Mouse (Mus musculus): Measurements from ENCODE around the gene Cobll1. TPM values are rescaled to one million over a fixed set of nuclear protein-coding genes. Genes with fewer than 3 reads are reported as not detected.

The Cobll1 gene
- total RNA-seq, 1 experiment, result 2.2 TPM

DNA sequence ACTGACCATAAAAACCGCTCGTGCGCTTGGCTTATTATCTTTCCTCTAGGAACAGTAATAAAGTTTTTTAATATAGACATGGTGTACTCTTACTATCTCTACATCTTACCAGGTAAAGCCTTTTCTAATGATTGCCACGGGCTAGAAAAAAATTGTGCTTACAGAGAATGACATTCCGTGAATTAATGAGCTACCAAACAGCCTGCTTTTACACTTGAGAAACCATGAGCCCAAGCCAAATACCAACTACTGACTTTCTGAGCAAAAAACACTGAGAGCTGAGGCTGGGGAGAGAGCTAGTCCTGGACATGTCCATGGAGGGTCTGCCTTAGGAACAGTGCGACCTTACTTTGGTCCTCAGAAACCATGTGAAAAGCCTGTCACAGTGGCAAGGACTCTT lies 21.5 kb downstream of the Cobll1 start:
- no peak for DNase-seq (ENCODE audit: low read depth, low spot score)
- no peak overlapping the region for H3K9ac ChIP-seq (ENCODE audit: insufficient read depth, low read depth, low read length, poor library complexity, severe bottlenecking)
- no peak overlapping the region for H3K4me3 ChIP-seq (ENCODE audit: insufficient read depth in 1 of 2, low read depth in 1 of 2, low read length in 2 of 2, poor library complexity in 1 of 2, severe bottlenecking in 1 of 2)
- H3K4me1 ChIP-seq (ENCODE audit: control insufficient read depth in 2 of 2, insufficient read depth in 2 of 2, low read length in 2 of 2, poor library complexity in 1 of 2), result no peaks in the 10 kb centered on the region
- in situ Hi-C loops (cut with MboI; ENCODE audit: low sequenced_read_pairs in 2 of 2, unreplicated experiment in 2 of 2), result no loop called here
- no peak for TF ChIP-seq CHD2 (IDR thresholded peaks at IDR 0.05; ENCODE audit: low read depth, low read length)
- no peak for TF ChIP-seq ZC3H11A (IDR thresholded peaks at IDR 0.05; ENCODE audit: borderline replicate concordance, low read depth, low read length)
- no peak for TF ChIP-seq ZNF384 (IDR thresholded peaks at IDR 0.05; ENCODE audit: low read depth, low read length)
- TF ChIP-seq HCFC1 (IDR thresholded peaks at IDR 0.05; ENCODE audit: borderline replicate concordance, insufficient read depth, low read length), result no peak
- TF ChIP-seq MAFK (IDR thresholded peaks at IDR 0.05; ENCODE audit: insufficient read depth, low read depth, low read length), result no peak
- no peaks in the 10 kb centered on the region for H3K36me3 ChIP-seq (ENCODE audit: control insufficient read depth, insufficient read depth, low read length, poor library complexity, severe bottlenecking)
- no peak overlapping the region for H3K27ac ChIP-seq (ENCODE audit: insufficient read depth, low read depth, low read length, poor library complexity, severe bottlenecking)
- no peaks in the 10 kb centered on the region for H3K9me3 ChIP-seq (ENCODE audit: control insufficient read depth, insufficient read depth, low read depth, low read length)

GRCm38 (mm10) chr2:65216163-65216562 lies 23.0 kb downstream of the Cobll1 start:
- no peak overlapping the region for H3K27ac ChIP-seq (ENCODE audit: insufficient read depth, low read depth, low read length, poor library complexity, severe bottlenecking)
- no peak for TF ChIP-seq ZC3H11A (IDR thresholded peaks at IDR 0.05; ENCODE audit: borderline replicate concordance, low read depth, low read length)
- no peak for TF ChIP-seq HCFC1 (IDR thresholded peaks at IDR 0.05; ENCODE audit: borderline replicate concordance, insufficient read depth, low read length)
- no peak for TF ChIP-seq ZNF384 (IDR thresholded peaks at IDR 0.05; ENCODE audit: low read depth, low read length)
- TF ChIP-seq MAFK (IDR thresholded peaks at IDR 0.05; ENCODE audit: insufficient read depth, low read depth, low read length), result no peak
- TF ChIP-seq CHD2 (IDR thresholded peaks at IDR 0.05; ENCODE audit: low read depth, low read length), result no peak
- no peak for DNase-seq (ENCODE audit: low read depth, low spot score)
- no peaks in the 10 kb centered on the region for H3K4me1 ChIP-seq (ENCODE audit: control insufficient read depth in 2 of 2, insufficient read depth in 2 of 2, low read length in 2 of 2, poor library complexity in 1 of 2)
- in situ Hi-C loops (cut with MboI; ENCODE audit: low sequenced_read_pairs in 2 of 2, unreplicated experiment in 2 of 2), result no loop called here
- no peak overlapping the region for H3K4me3 ChIP-seq (ENCODE audit: insufficient read depth in 1 of 2, low read depth in 1 of 2, low read length in 2 of 2, poor library complexity in 1 of 2, severe bottlenecking in 1 of 2)
- H3K9me3 ChIP-seq (ENCODE audit: control insufficient read depth, insufficient read depth, low read depth, low read length), result no peaks in the 10 kb centered on the region
- H3K36me3 ChIP-seq (ENCODE audit: control insufficient read depth, insufficient read depth, low read length, poor library complexity, severe bottlenecking), result no peaks in the 10 kb centered on the region
- H3K9ac ChIP-seq (ENCODE audit: insufficient read depth, low read depth, low read length, poor library complexity, severe bottlenecking), result no peak overlapping the region

- Histone ChIP-seq H3K4me3 (ENCODE audit: insufficient read depth in 1 of 2, low read depth in 1 of 2, low read length in 2 of 2, poor library complexity in 1 of 2, severe bottlenecking in 1 of 2) (no peak overlapping the region), H3K36me3 (ENCODE audit: control insufficient read depth, insufficient read depth, low read length, poor library complexity, severe bottlenecking) (no peaks in the 10 kb centered on the region), H3K9me3 (ENCODE audit: control insufficient read depth, insufficient read depth, low read depth, low read length) (no peaks in the 10 kb centered on the region), H3K27ac (ENCODE audit: insufficient read depth, low read depth, low read length, poor library complexity, severe bottlenecking) (no peak overlapping the region), H3K4me1 (ENCODE audit: control insufficient read depth in 2 of 2, insufficient read depth in 2 of 2, low read length in 2 of 2, poor library complexity in 1 of 2) (no peaks in the 10 kb centered on the region), H3K9ac (ENCODE audit: insufficient read depth, low read depth, low read length, poor library complexity, severe bottlenecking) (no peak overlapping the region)
- in situ Hi-C loops (cut with MboI; ENCODE audit: low sequenced_read_pairs in 2 of 2, unreplicated experiment in 2 of 2), result no loop called here
- DNase-seq (ENCODE audit: low read depth, low spot score), result no peak
- TF ChIP-seq ZC3H11A (IDR thresholded peaks at IDR 0.05; ENCODE audit: borderline replicate concordance, low read depth, low read length) (no peak), ZNF384 (IDR thresholded peaks at IDR 0.05; ENCODE audit: low read depth, low read length) (no peak), CHD2 (IDR thresholded peaks at IDR 0.05; ENCODE audit: low read depth, low read length) (no peak), MAFK (IDR thresholded peaks at IDR 0.05; ENCODE audit: insufficient read depth, low read depth, low read length) (no peak), HCFC1 (IDR thresholded peaks at IDR 0.05; ENCODE audit: borderline replicate concordance, insufficient read depth, low read length) (no peak)
These were observed 24.6 kb downstream of the Cobll1 start for GRCm38 (mm10) chr2:65214556-65214955.

GRCm38 (mm10) chr2:65213675-65214074 lies 25.5 kb downstream of the Cobll1 start:
- Histone ChIP-seq H3K4me1 (ENCODE audit: control insufficient read depth in 2 of 2, insufficient read depth in 2 of 2, low read length in 2 of 2, poor library complexity in 1 of 2) (no peaks in the 10 kb centered on the region), H3K27ac (ENCODE audit: insufficient read depth, low read depth, low read length, poor library complexity, severe bottlenecking) (no peak overlapping the region), H3K36me3 (ENCODE audit: control insufficient read depth, insufficient read depth, low read length, poor library complexity, severe bottlenecking) (no peaks in the 10 kb centered on the region), H3K9ac (ENCODE audit: insufficient read depth, low read depth, low read length, poor library complexity, severe bottlenecking) (no peak overlapping the region), H3K9me3 (ENCODE audit: control insufficient read depth, insufficient read depth, low read depth, low read length) (no peaks in the 10 kb centered on the region), H3K4me3 (ENCODE audit: insufficient read depth in 1 of 2, low read depth in 1 of 2, low read length in 2 of 2, poor library complexity in 1 of 2, severe bottlenecking in 1 of 2) (no peak overlapping the region)
- TF ChIP-seq HCFC1 (IDR thresholded peaks at IDR 0.05; ENCODE audit: borderline replicate concordance, insufficient read depth, low read length), result no peak
- TF ChIP-seq MAFK (IDR thresholded peaks at IDR 0.05; ENCODE audit: insufficient read depth, low read depth, low read length), result no peak
- no peak for TF ChIP-seq ZC3H11A (IDR thresholded peaks at IDR 0.05; ENCODE audit: borderline replicate concordance, low read depth, low read length)
- no peak for TF ChIP-seq ZNF384 (IDR thresholded peaks at IDR 0.05; ENCODE audit: low read depth, low read length)
- TF ChIP-seq CHD2 (IDR thresholded peaks at IDR 0.05; ENCODE audit: low read depth, low read length), result no peak
- no peak for DNase-seq (ENCODE audit: low read depth, low spot score)
- in situ Hi-C loops (cut with MboI; ENCODE audit: low sequenced_read_pairs in 2 of 2, unreplicated experiment in 2 of 2), result no loop called here

DNA sequence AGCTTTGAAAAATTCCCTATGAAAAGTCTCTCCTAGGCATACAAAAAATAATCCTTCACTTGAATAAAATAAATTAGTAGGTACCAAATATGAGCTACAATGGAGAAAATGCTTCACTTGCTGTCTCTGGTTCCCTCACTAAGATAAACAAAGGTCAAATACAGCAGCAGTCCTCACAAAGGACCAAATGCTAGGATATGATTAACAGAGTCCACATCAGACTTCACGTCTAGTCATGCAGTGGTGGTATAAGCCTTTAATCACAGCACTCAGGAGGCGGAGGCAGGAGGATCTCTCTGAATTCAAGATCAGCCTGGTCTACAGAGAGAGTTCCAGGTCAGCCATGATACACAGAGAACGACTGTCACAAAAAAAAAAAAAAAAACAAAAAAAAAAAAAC lies 27.6 kb downstream of the Cobll1 start:
- TF ChIP-seq CHD2 (IDR thresholded peaks at IDR 0.05; ENCODE audit: low read depth, low read length), result no peak
- Histone ChIP-seq H3K4me1 (ENCODE audit: control insufficient read depth in 2 of 2, insufficient read depth in 2 of 2, low read length in 2 of 2, poor library complexity in 1 of 2) (no peaks in the 10 kb centered on the region), H3K9ac (ENCODE audit: insufficient read depth, low read depth, low read length, poor library complexity, severe bottlenecking) (no peak overlapping the region), H3K9me3 (ENCODE audit: control insufficient read depth, insufficient read depth, low read depth, low read length) (no peaks in the 10 kb centered on the region), H3K4me3 (ENCODE audit: insufficient read depth in 1 of 2, low read depth in 1 of 2, low read length in 2 of 2, poor library complexity in 1 of 2, severe bottlenecking in 1 of 2) (no peak overlapping the region), H3K27ac (ENCODE audit: insufficient read depth, low read depth, low read length, poor library complexity, severe bottlenecking) (no peak overlapping the region), H3K36me3 (ENCODE audit: control insufficient read depth, insufficient read depth, low read length, poor library complexity, severe bottlenecking) (no peaks in the 10 kb centered on the region)
- in situ Hi-C loops (cut with MboI; ENCODE audit: low sequenced_read_pairs in 2 of 2, unreplicated experiment in 2 of 2), result no loop called here
- no peak for DNase-seq (ENCODE audit: low read depth, low spot score)

Data from ES-E14 (cell line).